Mouse (Mus musculus): ENCODE data around the gene Celf2.

GRCm38 (mm10) chr2:6877094-6877493 is 632.3 kb downstream of the Celf2 start:
- TF ChIP-seq CTCF (IDR thresholded peaks at IDR 0.05; ENCODE audit: borderline replicate concordance, insufficient read depth, low read depth, low read length), result no peak
- no peak for TF ChIP-seq POLR2A (IDR thresholded peaks at IDR 0.05; ENCODE audit: borderline replicate concordance, insufficient read depth, low read length)

All from cerebellum, adult 2 months (tissue).